Mouse (Mus musculus) adrenal gland (tissue): ENCODE results near the gene Usp32.

Experiments used
- intact Hi-C: fragments of 180-260 bp; cut with DNase I; formaldehyde crosslinking; loops from one replicate; pipeline ENCODE4 v1.15.1; 2025

The Usp32 gene

DNA sequence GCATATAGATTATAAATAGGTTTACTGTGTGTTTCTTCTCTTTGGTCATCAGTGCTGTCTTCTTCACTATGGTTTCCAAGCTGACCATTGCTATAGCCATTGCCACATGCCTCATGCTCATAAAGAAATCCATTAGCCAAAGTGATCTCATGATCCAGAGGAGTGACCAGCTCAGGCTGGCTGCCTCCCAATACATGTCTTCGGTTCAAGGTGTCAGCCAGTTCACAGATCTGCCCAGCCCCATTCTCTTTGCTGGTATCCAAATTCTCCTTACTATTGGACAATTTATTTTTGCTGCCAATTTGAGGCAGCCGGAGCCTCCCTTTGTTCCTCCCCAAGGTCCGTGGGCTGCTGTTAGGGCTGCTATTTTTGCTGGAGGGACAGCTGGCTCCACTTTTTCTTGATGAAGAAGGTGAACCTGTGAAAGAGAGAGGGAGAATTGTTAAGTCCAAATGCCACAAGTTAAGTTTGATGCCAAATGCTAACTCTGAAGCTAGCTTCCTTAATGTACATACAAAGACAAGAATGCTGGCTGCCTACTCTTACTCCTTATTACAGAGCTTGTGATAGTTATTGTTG lies 151.5 kb downstream of the Usp32 start:
- intact Hi-C loops, result no loop called here

- intact Hi-C loops, result no loop called here
Observed at GRCm38 (mm10) chr11:84985421-84985820, 154.5 kb downstream of the Usp32 start.

DNA sequence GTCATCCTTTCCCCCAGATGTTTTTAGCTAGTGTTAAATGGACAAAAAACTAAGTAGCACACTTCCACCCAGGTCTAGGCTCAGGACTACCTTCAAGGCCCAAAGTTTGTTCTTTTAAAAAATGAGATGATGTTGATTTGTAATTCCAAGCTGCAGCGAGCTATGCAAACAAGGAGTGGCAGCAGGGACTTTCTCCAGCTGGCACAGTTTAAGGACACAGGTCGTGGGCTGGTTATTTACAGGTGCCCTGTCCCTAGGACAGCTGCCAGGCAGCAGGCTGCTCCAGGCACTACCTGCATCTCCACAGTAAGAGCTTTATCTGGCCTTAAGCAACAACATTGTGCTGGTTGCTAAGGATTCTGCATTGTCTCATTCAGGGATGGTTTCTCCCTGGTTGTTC lies 159.3 kb downstream of the Usp32 start:
- intact Hi-C loops, result no loop called here

- intact Hi-C loops, result loop anchor here (5.0 kb wide), 1 partner anchor 62 kb away; the partner anchor contains the start of gene Znhit3
Observed at GRCm38 (mm10) chr11:84979351-84979750, 160.6 kb downstream of the Usp32 start.

DNA sequence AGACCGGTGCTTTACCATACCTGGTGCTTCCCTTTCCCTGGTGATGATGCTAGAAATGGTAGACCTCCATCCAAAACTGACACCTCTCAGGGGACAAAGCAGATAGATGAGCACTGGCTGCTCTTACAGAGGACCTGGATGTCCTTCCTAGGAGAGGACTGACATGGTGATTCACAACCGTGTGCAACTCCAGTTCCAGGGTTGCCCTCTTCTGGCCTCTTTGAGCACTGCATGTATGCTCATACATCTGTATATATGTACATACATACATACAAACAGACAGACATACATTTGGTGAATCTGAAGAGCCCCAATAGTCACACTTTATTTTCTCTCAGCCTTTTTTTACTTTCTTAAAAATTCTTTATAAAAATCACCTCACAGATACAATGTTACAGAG lies 161.8 kb downstream of the Usp32 start:
- intact Hi-C loops, result loop anchor here (5.0 kb wide), 1 partner anchor 61 kb away; the partner anchor contains the start of gene Znhit3

GRCm38 (mm10) chr11:84977385-84977952 lies 162.5 kb downstream of the Usp32 start:
- intact Hi-C loops, result loop anchor here (5.0 kb wide), 1 partner anchor 60 kb away; the partner anchor contains the start of gene Znhit3

DNA sequence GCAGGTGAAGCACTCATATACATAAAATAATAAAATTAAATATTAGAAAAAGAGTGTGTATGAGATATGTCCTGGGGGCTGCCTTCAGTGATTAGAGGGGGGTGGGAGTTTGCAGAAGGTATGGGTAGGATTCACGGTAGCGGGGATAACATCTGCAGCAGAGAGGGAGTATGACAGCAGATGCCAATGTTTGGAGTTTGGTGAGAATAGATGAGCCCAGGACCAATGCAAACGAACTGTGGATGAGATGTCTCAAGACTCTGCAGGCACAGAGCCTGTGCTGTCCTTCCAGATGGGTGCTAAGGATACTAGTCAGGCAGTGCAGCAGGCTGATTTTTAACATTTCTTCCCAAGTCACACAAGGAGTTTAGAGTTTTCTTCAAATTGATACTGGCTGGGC lies 163.3 kb downstream of the Usp32 start:
- intact Hi-C loops, result loop anchor here (5.0 kb wide), 1 partner anchor 59 kb away; the partner anchor contains the start of gene Znhit3

DNA sequence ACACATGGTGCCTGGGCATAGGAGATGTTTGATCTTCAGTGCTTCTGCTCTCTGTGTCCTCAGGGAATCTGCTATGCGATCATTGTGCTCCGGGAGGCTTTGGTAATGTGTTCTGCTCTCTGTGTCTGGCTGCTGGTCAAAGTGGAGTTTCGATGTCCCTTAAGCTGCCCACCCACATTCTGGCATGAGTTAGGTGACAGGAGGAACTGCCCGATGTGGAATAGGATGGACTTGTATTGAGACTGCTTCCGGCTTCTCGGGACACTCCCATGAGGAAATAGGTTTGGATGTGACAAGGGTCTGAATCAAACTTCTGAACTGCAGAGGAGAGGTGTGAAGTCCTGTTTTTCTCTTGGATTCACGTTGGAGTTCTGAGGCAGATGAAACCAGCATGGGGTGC lies 165.4 kb downstream of the Usp32 start:
- intact Hi-C loops, result no loop called here

GRCm38 (mm10) chr11:84973661-84974060 lies 166.3 kb downstream of the Usp32 start:
- intact Hi-C loops, result no loop called here

DNA sequence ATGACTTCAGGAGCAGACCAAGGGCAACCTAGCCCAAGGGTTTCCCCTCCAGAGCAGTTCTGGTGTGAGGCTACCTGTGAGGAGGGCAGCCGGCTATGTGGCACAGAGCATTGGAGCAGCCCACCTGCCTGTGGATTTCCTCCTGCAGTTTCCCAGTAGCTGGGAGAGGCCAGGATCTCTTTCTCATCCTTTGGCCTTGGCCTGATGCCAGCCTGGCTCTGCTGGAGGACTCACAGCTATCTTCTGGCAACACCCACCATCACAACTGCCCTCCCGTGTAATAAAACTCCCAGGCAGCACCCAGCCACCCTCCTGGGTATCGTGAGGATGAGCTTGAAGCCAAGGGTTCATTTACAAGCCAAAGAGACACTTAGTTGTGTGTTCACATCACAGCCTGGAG lies 167.9 kb downstream of the Usp32 start:
- intact Hi-C loops, result no loop called here

DNA sequence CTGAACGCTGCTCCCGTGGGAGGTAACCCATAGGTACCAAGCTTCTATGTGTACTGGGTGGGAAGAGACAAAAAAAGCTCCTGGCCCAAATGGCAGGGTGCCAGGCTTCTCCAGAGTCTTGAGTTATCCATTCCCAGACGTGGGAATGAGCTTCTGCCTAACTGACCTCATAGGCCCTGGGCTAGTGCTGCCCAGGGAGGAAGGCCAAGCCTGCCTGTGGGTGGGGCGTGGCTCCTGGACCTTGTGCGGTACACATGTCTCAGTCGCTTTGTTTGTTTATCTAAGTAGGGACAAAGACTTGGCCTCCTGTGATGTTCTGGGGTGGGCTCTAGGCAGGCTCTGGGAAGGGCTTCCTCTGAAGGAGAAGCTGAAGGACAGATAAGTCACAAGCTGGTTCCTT lies 171.2 kb downstream of the Usp32 start:
- intact Hi-C loops, result no loop called here

- intact Hi-C loops, result no loop called here
Observed at GRCm38 (mm10) chr11:84968309-84968708, 171.7 kb downstream of the Usp32 start.

DNA sequence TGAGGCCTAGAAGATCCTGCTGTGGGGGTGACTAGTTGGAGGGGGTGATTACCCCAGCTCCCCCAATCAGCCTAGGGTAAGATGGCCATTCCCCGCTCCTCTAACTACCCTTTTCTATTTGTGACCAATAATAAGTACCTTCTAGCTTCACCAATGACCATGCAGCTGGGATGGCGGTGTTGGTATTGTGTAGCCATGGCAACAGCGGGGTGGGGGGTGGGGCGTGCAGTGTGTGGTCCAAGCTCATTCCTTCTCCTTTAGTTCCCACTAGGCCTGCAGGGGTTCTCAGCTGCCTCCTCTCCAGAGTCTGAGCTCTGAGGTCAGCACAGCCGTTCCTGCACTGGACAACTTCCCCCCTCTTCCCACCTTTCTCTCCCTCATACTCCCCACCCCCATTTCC lies 172.8 kb downstream of the Usp32 start:
- intact Hi-C loops, result no loop called here

- intact Hi-C loops, result no loop called here
Observed at GRCm38 (mm10) chr11:84966696-84967095, 173.3 kb downstream of the Usp32 start.

DNA sequence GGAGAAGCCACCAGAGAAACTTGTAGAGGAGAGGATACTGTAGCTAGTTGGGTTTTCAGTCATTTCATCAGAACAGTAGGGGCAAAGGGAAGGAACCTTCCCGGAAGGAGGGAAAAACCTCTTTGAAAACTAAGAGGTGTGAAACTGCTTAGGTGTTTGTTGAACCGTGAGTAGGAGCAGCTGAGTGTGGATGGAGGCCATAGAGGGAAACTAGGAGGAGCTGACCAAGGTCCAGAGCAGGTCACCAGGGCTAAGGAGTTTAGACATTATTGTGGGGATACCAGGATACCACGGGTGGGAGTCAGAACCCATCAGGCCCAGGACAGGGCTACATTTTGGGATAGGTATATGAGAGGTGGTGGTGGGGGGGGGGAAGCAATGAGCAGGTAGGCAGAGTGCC lies 176.4 kb downstream of the Usp32 start:
- intact Hi-C loops, result no loop called here

DNA sequence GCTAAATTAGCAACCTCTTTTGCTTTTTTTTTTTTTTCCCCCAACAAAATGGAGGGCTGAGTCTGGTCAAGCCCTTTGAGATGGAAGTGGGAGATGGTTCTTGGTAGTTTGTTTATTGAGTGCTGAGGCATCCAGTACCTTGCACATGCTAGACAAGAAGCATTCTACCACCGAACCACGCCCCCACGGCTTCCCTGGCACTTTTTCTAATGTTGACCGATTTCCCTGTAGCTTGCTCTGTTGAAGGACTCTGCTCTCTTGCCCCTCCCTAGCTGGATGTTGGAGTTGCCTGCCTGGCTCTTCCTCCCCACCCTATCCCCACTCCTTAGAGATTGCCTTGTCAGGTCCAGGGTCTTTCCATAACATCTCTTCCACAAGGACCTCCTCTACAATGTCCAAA lies 177.4 kb downstream of the Usp32 start:
- intact Hi-C loops, result no loop called here

- intact Hi-C loops, result no loop called here
Observed at GRCm38 (mm10) chr11:84961571-84961970, 178.4 kb downstream of the Usp32 start.

- intact Hi-C loops, result no loop called here
Observed at GRCm38 (mm10) chr11:84960780-84961179, 179.2 kb downstream of the Usp32 start.

- intact Hi-C loops, result no loop called here
Observed at GRCm38 (mm10) chr11:84960291-84960690, 179.7 kb downstream of the Usp32 start.

DNA sequence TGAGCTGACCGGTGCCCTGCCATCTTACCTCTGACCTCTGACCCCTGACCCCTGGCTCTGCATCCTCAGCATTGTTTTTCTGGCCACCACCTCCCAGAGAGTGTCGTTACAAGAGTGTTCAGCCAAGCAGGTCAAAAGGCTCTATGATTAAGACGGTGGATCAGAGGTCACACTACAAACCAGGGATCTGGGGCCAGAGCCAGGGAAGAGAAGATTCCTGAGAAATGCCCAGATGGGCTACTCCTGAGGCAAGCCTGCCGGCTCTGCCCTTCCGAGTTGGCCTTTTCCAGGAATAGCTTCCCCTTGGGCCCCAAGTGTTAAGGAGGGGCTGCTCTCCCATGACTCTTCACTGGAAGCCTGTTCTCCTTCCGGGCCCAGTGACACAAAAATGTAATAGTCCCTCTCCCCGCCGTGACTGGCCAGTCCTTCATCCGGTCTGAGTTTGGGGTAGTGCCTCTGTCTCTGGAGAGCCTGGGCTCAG lies 180.2 kb downstream of the Usp32 start:
- intact Hi-C loops, result no loop called here

- intact Hi-C loops, result no loop called here
Observed at GRCm38 (mm10) chr11:84959181-84959580, 180.8 kb downstream of the Usp32 start.

DNA sequence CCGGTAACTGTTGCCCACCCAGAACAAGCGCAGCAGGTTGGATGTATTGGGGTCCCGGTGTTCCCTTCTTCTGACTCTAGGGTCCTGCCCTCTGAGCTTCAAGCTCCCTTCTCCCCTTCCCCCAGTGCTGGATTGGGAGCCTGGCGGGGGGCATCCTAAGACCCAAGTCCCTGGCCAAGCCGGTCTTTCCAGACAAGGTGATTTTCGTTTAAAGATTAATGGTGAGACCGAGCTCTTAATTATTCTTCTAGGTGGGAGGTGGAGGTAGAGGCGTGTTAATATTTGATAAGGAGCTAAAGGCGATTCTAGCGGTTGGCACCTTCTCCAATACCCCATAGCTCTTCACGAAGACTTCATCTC lies 181.7 kb downstream of the Usp32 start:
- intact Hi-C loops, result no loop called here

DNA sequence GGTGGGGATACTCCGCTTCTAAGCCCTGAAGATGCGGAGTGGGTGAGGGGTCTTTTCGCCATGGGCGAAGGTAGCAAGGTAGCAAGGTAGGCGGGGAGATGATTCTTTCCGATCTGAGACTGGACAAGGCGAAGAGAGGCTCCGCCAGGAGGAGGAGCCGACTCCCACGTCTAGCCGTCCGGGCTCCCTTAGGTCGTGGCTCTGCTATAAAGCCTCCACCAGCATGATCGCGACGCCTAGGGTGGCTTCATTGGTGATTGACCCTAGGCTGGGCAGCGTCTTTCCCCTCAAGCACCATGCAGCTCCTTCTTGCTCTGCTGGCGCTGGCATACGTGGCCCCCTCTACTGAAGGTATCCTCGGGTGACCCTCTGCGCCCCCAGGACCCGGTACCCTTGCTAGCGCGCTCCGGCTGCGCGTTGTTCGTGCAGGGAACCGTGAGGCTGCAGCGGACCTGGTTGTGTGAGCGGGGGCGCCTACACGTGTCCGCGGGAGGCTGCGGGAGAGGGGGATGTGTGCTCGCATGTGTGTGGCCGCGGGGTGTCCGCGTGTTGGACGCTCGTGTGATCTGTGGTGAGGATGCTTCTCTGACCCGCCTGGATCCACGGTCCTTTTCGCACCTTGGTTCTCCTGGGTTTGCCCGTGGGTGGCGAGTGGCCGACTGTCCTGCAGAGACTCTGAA lies 182.2 kb downstream of the Usp32 start, which contains the start of gene Car4:
Gene Car4, plus strand, starts transcription at position 196 of the 680 bp plus-strand sequence.
- intact Hi-C loops, result no loop called here
